Mouse (Mus musculus) ES-Bruce4 (cell line): Measurements from ENCODE around the gene Zscan20.

Experiments
- CTCF ChIP-seq: IDR thresholded peaks from one replicate; pipeline ENCODE4 v1.8.1; 2011; ENCODE audit warnings: low read depth, low read length
- EP300 ChIP-seq: IDR thresholded peaks from 2 replicates; pipeline ENCODE4 v1.6.1; 2011; ENCODE audit warnings: low read depth, low read length; ENCODE audit not compliant: insufficient read depth

GRCm38 (mm10) chr4:128550756-128551155 lies 59.1 kb downstream of the Zscan20 start:
- TF ChIP-seq EP300 = no peak
- no peak for TF ChIP-seq CTCF
